Mouse (Mus musculus) liver, embryonic 12.5 days (tissue): ENCODE measurements around the gene Rasgrp3. TPM values are rescaled to one million over a fixed set of nuclear protein-coding genes. Genes with fewer than 3 reads are reported as not detected.

Experiments used
- ATAC-seq: fragments of 200-750 bp; cut with Nextera tagmentation; 2 replicates; pipeline ENCODE4 v1.8.0; 2017; ENCODE audit warnings: moderate number of reproducible peaks, mild to moderate bottlenecking, moderate library complexity
- H3K27ac ChIP-seq: fragments of 300-500 bp; sonication (generic); 2 replicates; pipeline ENCODE4 v1.5.1; 2016; ENCODE audit warnings: mild to moderate bottlenecking
- H3K27me3 ChIP-seq: fragments of 300-500 bp; sonication (generic); replicated peaks from 2 replicates; pipeline ENCODE4 v1.6.1; 2016; ENCODE audit warnings: mild to moderate bottlenecking, moderate library complexity
- H3K36me3 ChIP-seq: fragments of 300-500 bp; sonication (generic); 2 replicates; pipeline ENCODE4 v1.6.1; 2016; ENCODE audit warnings: mild to moderate bottlenecking, moderate library complexity
- H3K4me1 ChIP-seq: fragments of 300-500 bp; sonication (generic); 2 replicates; pipeline ENCODE4 v1.6.1; 2016
- H3K4me2 ChIP-seq: fragments of 300-500 bp; sonication (generic); 2 replicates; pipeline ENCODE4 v1.6.1; 2016; ENCODE audit warnings: mild to moderate bottlenecking, moderate library complexity
- H3K4me3 ChIP-seq: fragments of 300-500 bp; sonication (generic); 2 replicates; pipeline ENCODE4 v1.5.1; 2016; ENCODE audit warnings: mild to moderate bottlenecking, moderate library complexity
- H3K9ac ChIP-seq: fragments of 300-500 bp; sonication (generic); 2 replicates; pipeline ENCODE4 v1.6.1; 2016; ENCODE audit warnings: mild to moderate bottlenecking, moderate library complexity
- H3K9me3 ChIP-seq: fragments of 300-500 bp; sonication (generic); replicated peaks from 2 replicates; pipeline ENCODE4 v1.6.1; 2016; ENCODE audit warnings: mild to moderate bottlenecking, moderate library complexity
- WGBS: fragments of 180-500 bp; shearing (Covaris S2); methylation state at CpG from one replicate; pipeline ENCODE4 v1.1.7; 2016; ENCODE audit not compliant: insufficient replicate concordance; 5-methylcytosine and 5-hydroxymethylcytosine counted together
- polyA plus RNA-seq: library from polyadenylated mRNA; unstranded; fragments of >200 nt; fragmentation: Nextera tagmentation; extraction: Ambion mirVana; gene quantifications from 2 replicates; pipeline ENCODE4 v1.2.1, GENCODE M21; 2016

Rasgrp3 gene
- polyA plus RNA-seq, 1 experiment from 2014 or later, result 6.3 TPM

- no peak overlapping the region for H3K4me2 ChIP-seq
- H3K27me3 ChIP-seq, result no peaks in the 10 kb centered on the region
- peaks cover 7% of the 10 kb centered on the region; the same call in 1 of the 2 replicates for H3K4me1 ChIP-seq
- peaks cover 24% of the 10 kb centered on the region for H3K36me3 ChIP-seq
- no peaks in the 10 kb centered on the region for H3K9me3 ChIP-seq
- ATAC-seq, result no peak
- no peak overlapping the region for H3K4me3 ChIP-seq
- H3K27ac ChIP-seq, result no peak overlapping the region
- H3K9ac ChIP-seq, result no peak overlapping the region
- 81% methylated on average over 6 of the region's 6 CpGs for WGBS
These were observed 96.8 kb downstream of the Rasgrp3 start for GRCm38 (mm10) chr17:75532469-75532986.

- H3K9me3 ChIP-seq, result no peaks in the 10 kb centered on the region
- H3K27ac ChIP-seq, result no peak overlapping the region
- no peaks in the 10 kb centered on the region for H3K27me3 ChIP-seq
- H3K36me3 ChIP-seq, result peaks cover 37% of the 10 kb centered on the region
- peaks cover 7% of the 10 kb centered on the region; the same call in 1 of the 2 replicates for H3K4me1 ChIP-seq
- no peak overlapping the region for H3K9ac ChIP-seq
- no peak for ATAC-seq
- 78% methylated on average over 12 of the region's 12 CpGs for WGBS
- no peak overlapping the region for H3K4me3 ChIP-seq
- no peak overlapping the region for H3K4me2 ChIP-seq
These were observed 98.8 kb downstream of the Rasgrp3 start for GRCm38 (mm10) chr17:75534314-75535020.

- no peak overlapping the region for H3K27ac ChIP-seq
- no peak overlapping the region for H3K4me3 ChIP-seq
- peaks cover 7% of the 10 kb centered on the region; the same call in 1 of the 2 replicates for H3K4me1 ChIP-seq
- H3K9ac ChIP-seq, result no peak overlapping the region
- H3K27me3 ChIP-seq, result no peaks in the 10 kb centered on the region
- peaks cover 41% of the 10 kb centered on the region for H3K36me3 ChIP-seq
- H3K4me2 ChIP-seq, result no peak overlapping the region
- no peak for ATAC-seq
- 78% methylated on average over 4 of the region's 4 CpGs for WGBS
- no peaks in the 10 kb centered on the region for H3K9me3 ChIP-seq
These were observed 99.9 kb downstream of the Rasgrp3 start for GRCm38 (mm10) chr17:75535612-75536011.

GRCm38 (mm10) chr17:75536396-75537049 lies 100.8 kb downstream of the Rasgrp3 start:
- ATAC-seq, result peak; percentile 67
- Histone ChIP-seq H3K27ac (no peak overlapping the region), H3K4me2 (no peak overlapping the region), H3K9ac (no peak overlapping the region), H3K36me3 (peaks cover 47% of the 10 kb centered on the region), H3K9me3 (no peaks in the 10 kb centered on the region), H3K4me1 (peaks cover 7% of the 10 kb centered on the region; the same call in 1 of the 2 replicates), H3K4me3 (no peak overlapping the region), H3K27me3 (no peaks in the 10 kb centered on the region)
- WGBS, result 49% methylated on average over 6 of the region's 6 CpGs

GRCm38 (mm10) chr17:75537050-75537445 lies 101.4 kb downstream of the Rasgrp3 start:
- Histone ChIP-seq H3K27me3 (no peaks in the 10 kb centered on the region), H3K9ac (no peak overlapping the region), H3K4me2 (no peak overlapping the region), H3K36me3 (peaks cover 52% of the 10 kb centered on the region), H3K9me3 (no peaks in the 10 kb centered on the region), H3K4me3 (no peak overlapping the region), H3K4me1 (peaks cover 7% of the 10 kb centered on the region; the same call in 1 of the 2 replicates), H3K27ac (no peak overlapping the region)
- no peak for ATAC-seq
- 76% methylated on average over 7 of the region's 7 CpGs for WGBS

GRCm38 (mm10) chr17:75538431-75538830 lies 102.7 kb downstream of the Rasgrp3 start:
- Histone ChIP-seq H3K4me1 (peaks cover 13% of the 10 kb centered on the region), H3K9me3 (no peaks in the 10 kb centered on the region), H3K27ac (no peak overlapping the region), H3K27me3 (no peaks in the 10 kb centered on the region), H3K9ac (no peak overlapping the region), H3K36me3 (peaks cover 64% of the 10 kb centered on the region), H3K4me2 (no peak overlapping the region), H3K4me3 (no peak overlapping the region)
- ATAC-seq, result no peak
- WGBS, result 74% methylated on average over 12 of the region's 12 CpGs

- H3K4me2 ChIP-seq, result no peak overlapping the region
- H3K4me3 ChIP-seq, result no peak overlapping the region
- 83% methylated on average over 6 of the region's 6 CpGs for WGBS
- H3K36me3 ChIP-seq, result peaks cover 68% of the 10 kb centered on the region
- peak; percentile 46; the same call in 1 of the 2 replicates for ATAC-seq
- H3K9me3 ChIP-seq, result no peaks in the 10 kb centered on the region
- peaks cover 20% of the 10 kb centered on the region for H3K4me1 ChIP-seq
- H3K27ac ChIP-seq, result no peak overlapping the region
- H3K27me3 ChIP-seq, result no peaks in the 10 kb centered on the region
- H3K9ac ChIP-seq, result no peak overlapping the region
These were observed 103.4 kb downstream of the Rasgrp3 start for GRCm38 (mm10) chr17:75539130-75539529.

- no peak overlapping the region for H3K4me3 ChIP-seq
- no peak overlapping the region for H3K27ac ChIP-seq
- no peaks in the 10 kb centered on the region for H3K27me3 ChIP-seq
- ATAC-seq, result no peak
- peaks cover 27% of the 10 kb centered on the region for H3K4me1 ChIP-seq
- 79% methylated on average over 5 of the region's 5 CpGs for WGBS
- H3K9ac ChIP-seq, result no peak overlapping the region
- H3K9me3 ChIP-seq, result no peaks in the 10 kb centered on the region
- peaks cover 75% of the 10 kb centered on the region for H3K36me3 ChIP-seq
- no peak overlapping the region for H3K4me2 ChIP-seq
These were observed 104.1 kb downstream of the Rasgrp3 start for GRCm38 (mm10) chr17:75539841-75540240.

GRCm38 (mm10) chr17:75543434-75543833 lies 107.7 kb downstream of the Rasgrp3 start:
- H3K9ac ChIP-seq, result no peak overlapping the region
- no peak overlapping the region for H3K27ac ChIP-seq
- 24% methylated on average over 7 of the region's 7 CpGs for WGBS
- no peak overlapping the region for H3K4me2 ChIP-seq
- peak; percentile 71 for ATAC-seq
- H3K27me3 ChIP-seq, result no peaks in the 10 kb centered on the region
- H3K36me3 ChIP-seq, result peaks cover 84% of the 10 kb centered on the region
- H3K4me3 ChIP-seq, result no peak overlapping the region
- H3K4me1 ChIP-seq, result peaks cover 29% of the 10 kb centered on the region
- H3K9me3 ChIP-seq, result no peaks in the 10 kb centered on the region

GRCm38 (mm10) chr17:75544262-75544661 lies 108.6 kb downstream of the Rasgrp3 start:
- Histone ChIP-seq H3K4me1 (peaks cover 37% of the 10 kb centered on the region), H3K4me2 (peak overlapping the region; percentile 23), H3K27me3 (no peaks in the 10 kb centered on the region), H3K9me3 (no peaks in the 10 kb centered on the region), H3K4me3 (no peak overlapping the region), H3K36me3 (peaks cover 78% of the 10 kb centered on the region), H3K27ac (no peak overlapping the region; the same call in 1 of the 2 replicates), H3K9ac (no peak overlapping the region)
- whole genome bisulfite sequencing, result 33% methylated on average over 7 of the region's 7 CpGs
- ATAC-seq, result peak; percentile 60; the same call in 1 of the 2 replicates

GRCm38 (mm10) chr17:75550771-75551413 lies 115.2 kb downstream of the Rasgrp3 start:
- Histone ChIP-seq H3K27ac (peak overlapping the region; percentile 59), H3K4me1 (peaks cover 34% of the 10 kb centered on the region), H3K9ac (peak overlapping the region; percentile 81), H3K27me3 (no peaks in the 10 kb centered on the region), H3K4me3 (peak overlapping the region; percentile 77), H3K9me3 (no peaks in the 10 kb centered on the region), H3K36me3 (peaks cover 28% of the 10 kb centered on the region), H3K4me2 (peak overlapping the region; percentile 86)
- ATAC-seq, result no peak
- 33% methylated on average over 11 of the region's 11 CpGs for WGBS
